8 mouse cellular contexts compared by ENCODE assay signal in the genomic region with DNA sequence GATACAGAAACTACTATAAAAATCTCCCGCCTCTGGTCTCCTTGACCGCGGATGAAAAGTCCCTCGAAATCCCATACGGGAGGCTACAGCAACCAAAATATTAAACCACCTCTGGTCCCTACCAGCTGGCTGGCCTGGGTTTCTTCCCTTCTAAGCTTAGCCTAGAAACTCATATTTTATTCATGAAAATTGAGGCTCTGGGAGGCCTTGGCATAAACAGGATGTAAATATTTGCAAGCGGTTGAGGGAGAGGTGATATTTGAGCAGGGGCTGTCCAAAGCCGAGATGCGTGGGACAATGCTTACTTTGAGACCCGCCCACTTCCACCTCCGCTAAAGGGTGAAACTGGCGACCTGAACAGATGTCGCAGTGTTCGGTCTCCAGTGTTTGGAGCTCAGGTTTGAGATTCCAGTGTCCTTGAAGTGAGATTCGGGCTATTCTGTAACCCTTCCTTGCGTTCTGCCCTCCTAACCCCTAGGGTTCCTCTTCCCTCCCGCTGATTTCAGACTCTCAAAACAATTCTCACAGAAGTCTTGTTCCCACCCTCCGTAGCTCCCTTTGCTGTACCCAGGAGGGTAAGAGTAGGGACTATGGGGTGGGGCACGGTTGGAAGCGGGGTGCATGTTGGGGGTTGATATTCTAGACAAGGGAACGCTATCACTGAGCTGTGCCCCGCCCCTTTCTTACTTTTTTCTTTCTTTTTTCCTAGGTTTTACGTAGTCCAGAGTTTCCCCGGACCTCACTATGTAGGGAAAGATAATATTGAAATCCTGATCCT. TPM values are rescaled to one million over a fixed set of nuclear protein-coding genes. Genes with fewer than 3 reads are reported as not detected.
A peak's percentile ranks its signal among the peaks of the same experiment; 100 is the strongest.
DNase-seq lines count a peak whose midpoint lies in the region; ATAC-seq and TF ChIP-seq lines count a peak whose summit lies in the region.

No protein-coding gene starts in this region.

- intact Hi-C loops in heart, postnatal 14 days (cut with DNase I): no loop called here

- 1% methylated on average over 23 of the region's 23 CpGs for WGBS in embryonic facial prominence, embryonic 13.5 days
- 4% methylated on average over 23 of the region's 23 CpGs for WGBS in macrophage (ENCODE audit: missing documents)
- 4% methylated on average over 23 of the region's 23 CpGs for WGBS in spleen, adult 2 months

- H3K27ac ChIP-seq in embryonic facial prominence, embryonic 13.5 days: peak overlapping the region; percentile 85
- H3K27ac ChIP-seq in macrophage: 0 out of 2 replicates have a peak overlapping the region, but pooled peaks have one; percentile 13
- peak overlapping the region; percentile 48 for H3K27ac ChIP-seq in spleen, adult 2 months (ENCODE audit: insufficient read depth, low read length)

- ATAC-seq in frontal cortex, adult (ENCODE audit: low TSS enrichment): peak; percentile 81
- peak; percentile 53; the same call in 1 of the 2 replicates for ATAC-seq in embryonic facial prominence, embryonic 13.5 days (ENCODE audit: insufficient number of reproducible peaks, insufficient read depth, low FRiP score, low TSS enrichment, low read depth)

- DNase-seq in frontal cortex, postnatal 36 days (ENCODE audit: low spot score in 2 of 2): no peak
- peak; percentile 61 to 88 for DNase-seq in adrenal gland, adult (ENCODE audit: inconsistent age in 2 of 2, low spot score in 1 of 2)
- DNase-seq in heart, postnatal 14 days: peak; percentile 41 to 62
- DNase-seq in kidney, postnatal 36 days: peak; percentile 78 to 83
- DNase-seq in spleen, adult 2 months (ENCODE audit: low read depth in 1 of 2, low spot score in 2 of 2): peak; percentile 41 to 43

- peak overlapping the region; percentile 55 for H3K4me3 ChIP-seq in embryonic facial prominence, embryonic 13.5 days
- peak overlapping the region; percentile 49 for H3K4me3 ChIP-seq in macrophage (ENCODE audit: inconsistent target)
- H3K4me3 ChIP-seq in spleen, adult 2 months (ENCODE audit: extremely low read depth, insufficient read depth, insufficient read length): peak overlapping the region; percentile 63

- no peaks in the 10 kb centered on the region for H3K9me3 ChIP-seq in embryonic facial prominence, embryonic 13.5 days

- TF ChIP-seq CTCF in spleen, adult 2 months (IDR thresholded peaks at IDR 0.05; ENCODE audit: extremely low read depth, insufficient read depth, insufficient read length, insufficient replicate concordance): no peak

- no peaks in the 10 kb centered on the region for H3K36me3 ChIP-seq in embryonic facial prominence, embryonic 13.5 days
- no peaks in the 10 kb centered on the region for H3K36me3 ChIP-seq in macrophage (ENCODE audit: inconsistent target)
- H3K36me3 ChIP-seq in spleen, adult 2 months (ENCODE audit: control insufficient read depth, insufficient read depth, low read length): no peaks in the 10 kb centered on the region

- no peak; the same call in 1 of the 2 replicates for TF ChIP-seq POLR2A in spleen, adult 2 months (IDR thresholded peaks at IDR 0.05; ENCODE audit: low read depth, low read length)

- peak overlapping the region; percentile 72 for H3K9ac ChIP-seq in embryonic facial prominence, embryonic 13.5 days

- H3K4me2 ChIP-seq in embryonic facial prominence, embryonic 13.5 days: peak overlapping the region; percentile 81

- no peaks in the 10 kb centered on the region for H3K79me2 ChIP-seq in macrophage (ENCODE audit: inconsistent target)

- H3K27me3 ChIP-seq in embryonic facial prominence, embryonic 13.5 days: no peaks in the 10 kb centered on the region
- no peaks in the 10 kb centered on the region for H3K27me3 ChIP-seq in spleen, adult 2 months (ENCODE audit: control insufficient read depth, insufficient read depth, low read length)

- H3K4me1 ChIP-seq in embryonic facial prominence, embryonic 13.5 days: peaks cover 25% of the 10 kb centered on the region
- H3K4me1 ChIP-seq in spleen, adult 2 months (ENCODE audit: control insufficient read depth, insufficient read depth, insufficient read length): no peaks in the 10 kb centered on the region

RNA-seq across cellular contexts. Expression of gene Rfc2, which starts 9.2 kb away (rescaled TPM):
- 326 and 332 TPM in 2 replicates for polyA plus RNA-seq in embryonic facial prominence, embryonic 13.5 days (2015; fragmentation: Nextera tagmentation; extraction: Ambion mirVana)
- 10 to 100 TPM; 26.5 to 28.3 TPM for total RNA-seq in heart, postnatal 14 days (2021)
- 100 to 1,000 TPM in 23 of 26 experiments, 10 to 100 TPM in 3; 50.1 to 375 (median 230) TPM for total RNA-seq in macrophage (2018; cell fraction: chromatin; rRNA removed)
- total RNA-seq in macrophage (2018; cell fraction: cytosol; rRNA removed): 100 to 1,000 TPM in 3 of 26 experiments, 10 to 100 TPM in 23; 48.7 to 120 (median 76.1) TPM
- total RNA-seq in macrophage (2018; cell fraction: nucleus; rRNA removed): 100 to 1,000 TPM in 20 of 26 experiments, 10 to 100 TPM in 6; 41.1 to 290 (median 182) TPM
- polyA plus RNA-seq in macrophage (2018): 65.2 to 94.5 TPM (median 74.5 TPM) in 3 replicates
- 82.8 and 86.9 TPM in 2 replicates for polyA plus RNA-seq in spleen, adult 2 months (2012; rRNA removed)

RNA-seq across cellular contexts. Expression of gene Syna, which starts 11.9 kb away (rescaled TPM):
- 0.10 and 0.12 TPM in 2 replicates for polyA plus RNA-seq in embryonic facial prominence, embryonic 13.5 days (2015; fragmentation: Nextera tagmentation; extraction: Ambion mirVana)
- total RNA-seq in heart, postnatal 14 days (2021): not detected
- not detected for total RNA-seq in macrophage (2018; cell fraction: chromatin; rRNA removed)
- under 1 TPM in 2 of 26 experiments, not detected in 24; 0.05 to 0.06 TPM for total RNA-seq in macrophage (2018; cell fraction: cytosol; rRNA removed)
- total RNA-seq in macrophage (2018; cell fraction: nucleus; rRNA removed): not detected
- polyA plus RNA-seq in macrophage (2018): not detected in 3 replicates
- 0.06 TPM in 1 of 2 replicates, not detected in the other for polyA plus RNA-seq in spleen, adult 2 months (2012; rRNA removed)

RNA-seq across cellular contexts. Expression of gene Clip2, which starts 19.7 kb away (rescaled TPM):
- 5.4 and 5.8 TPM in 2 replicates for polyA plus RNA-seq in embryonic facial prominence, embryonic 13.5 days (2015; fragmentation: Nextera tagmentation; extraction: Ambion mirVana)
- 10 to 100 TPM; 10.2 to 10.3 TPM for total RNA-seq in heart, postnatal 14 days (2021)
- 10 to 100 TPM; 11.8 to 85.0 (median 49.1) TPM for total RNA-seq in macrophage (2018; cell fraction: chromatin; rRNA removed)
- 10 to 100 TPM; 12.8 to 32.5 (median 20.5) TPM for total RNA-seq in macrophage (2018; cell fraction: cytosol; rRNA removed)
- total RNA-seq in macrophage (2018; cell fraction: nucleus; rRNA removed): 10 to 100 TPM; 18.9 to 60.9 (median 39.2) TPM
- 12.7 to 25.8 TPM (median 14.6 TPM) in 3 replicates for polyA plus RNA-seq in macrophage (2018)
- 10.1 and 10.7 TPM in 2 replicates for polyA plus RNA-seq in spleen, adult 2 months (2012; rRNA removed)

RNA-seq across cellular contexts. Expression of gene Lat2, which starts 42.9 kb away (rescaled TPM):
- 2.6 and 2.9 TPM in 2 replicates for polyA plus RNA-seq in embryonic facial prominence, embryonic 13.5 days (2015; fragmentation: Nextera tagmentation; extraction: Ambion mirVana)
- total RNA-seq in heart, postnatal 14 days (2021): 1 to 10 TPM; 3.0 to 3.3 TPM
- total RNA-seq in macrophage (2018; cell fraction: chromatin; rRNA removed): 1,000 to 10,000 TPM in 1 of 26 experiments, 100 to 1,000 TPM in 25; 103 to 1,091 (median 578) TPM
- 100 to 1,000 TPM; 220 to 372 (median 288) TPM for total RNA-seq in macrophage (2018; cell fraction: cytosol; rRNA removed)
- 100 to 1,000 TPM in 25 of 26 experiments, 10 to 100 TPM in 1; 99.9 to 631 (median 425) TPM for total RNA-seq in macrophage (2018; cell fraction: nucleus; rRNA removed)
- 185 to 303 TPM (median 275 TPM) in 3 replicates for polyA plus RNA-seq in macrophage (2018)
- 52.2 and 52.4 TPM in 2 replicates for polyA plus RNA-seq in spleen, adult 2 months (2012; rRNA removed)

Comparison
In these comparisons a context has a peak if more than half of its experiments do, and no peak if none do; other contexts are left out.
1. DNase-seq: peak in adrenal gland, adult (2 of 2), heart, postnatal 14 days (2 of 2), kidney, postnatal 36 days (2 of 2) and spleen, adult 2 months (2 of 2); none in frontal cortex, postnatal 36 days (0 of 2).
2. H3K27ac ChIP-seq: peak in every context shown above with its lines; median percentile 85 in embryonic facial prominence, embryonic 13.5 days; 48 in spleen, adult 2 months; 13 in macrophage.
3. Peak in every context shown above with its lines, with median percentiles within 50 percentile points of each other: H3K4me3 ChIP-seq.